Mouse (Mus musculus): ENCODE measurements around the gene Foxk2. TPM values are rescaled to one million over a fixed set of nuclear protein-coding genes. Genes with fewer than 3 reads are reported as not detected.

The Foxk2 gene
- total and polyA plus RNA-seq, 2 experiments from 2014 or later: 11.4 to 95.1 TPM

DNA sequence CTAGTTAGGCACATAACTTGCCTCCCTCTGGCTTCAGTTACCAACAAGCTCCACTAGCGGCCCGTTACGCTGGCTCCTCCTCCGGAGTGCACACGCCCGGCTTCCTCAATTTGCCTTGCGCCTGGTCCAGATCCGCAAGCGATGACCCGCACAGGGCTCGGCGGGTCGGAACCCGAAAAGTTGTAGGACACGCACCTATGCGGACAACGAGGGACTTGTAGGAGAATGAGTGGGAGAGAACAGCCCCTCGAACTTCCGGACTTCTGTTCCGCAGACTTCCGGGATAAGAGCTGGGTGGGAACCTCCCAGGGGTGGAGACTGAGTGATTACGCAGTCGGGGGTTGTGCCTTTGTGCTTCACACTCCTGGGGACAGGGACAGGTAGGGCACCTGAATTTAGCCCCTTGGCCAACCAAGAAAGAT is 30.8 kb upstream of the Foxk2 start, which contains the start of gene Cybc1:
Gene Cybc1 (minus strand): TSS at position 305 of the 422 bp plus-strand sequence.
- Histone ChIP-seq H3K27me3 (ENCODE audit: insufficient read depth, low read length) (no peaks in the 10 kb centered on the region), H3K27ac (peak within 1 kb of the TSS; percentile 46; the same call in 1 of the 2 replicates), H3K4me3 (ENCODE audit: low read length) (peak within 1 kb of the TSS; percentile 59), H3K4me1 (ENCODE audit: insufficient read depth, low read length) (peaks cover 8% of the 10 kb centered on the region), H3K9me3 (ENCODE audit: low read length) (no peaks in the 10 kb centered on the region), H3K36me3 (ENCODE audit: insufficient read depth, low read length) (peaks cover 4% of the 10 kb centered on the region; the same call in 1 of the 2 replicates), H3K9ac (replicated peaks; ENCODE audit: low read length) (peak within 1 kb of the TSS; percentile 55), H3K4me2 (ENCODE audit: low read depth, low read length) (peak within 1 kb of the TSS; percentile 86)
- peak; percentile 82 for DNase-seq (ENCODE audit: low spot score)
- TF ChIP-seq CTCF (IDR thresholded peaks at IDR 0.05; ENCODE audit: low read depth): no peak
- under 1% methylated on average over 23 of the region's 23 CpGs for WGBS
- peak; percentile 84 for ATAC-seq

DNA sequence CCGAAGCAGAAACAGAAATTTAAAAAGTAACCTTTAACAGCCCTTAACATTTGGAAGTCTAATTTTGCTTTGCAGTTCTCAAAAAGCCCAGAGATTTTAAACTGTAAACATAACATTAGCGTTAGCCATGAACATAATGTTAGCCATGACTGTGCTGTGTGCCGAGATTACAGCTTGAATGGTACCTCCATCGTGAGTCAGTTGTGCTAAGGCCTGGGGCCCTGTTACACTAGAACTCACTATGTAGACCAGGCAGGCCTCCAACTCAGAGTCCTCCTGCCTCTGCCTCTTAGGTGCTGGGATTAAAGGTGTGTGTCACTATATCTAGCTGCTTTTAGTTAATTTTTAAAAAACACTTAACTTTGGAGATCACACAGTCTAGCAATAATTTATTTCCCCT is 28.6 kb upstream of the Foxk2 start:
- Histone ChIP-seq H3K9ac (replicated peaks; ENCODE audit: low read length) (no peak overlapping the region), H3K27ac (no peak overlapping the region), H3K4me2 (ENCODE audit: low read depth, low read length) (no peak overlapping the region), H3K4me3 (ENCODE audit: low read length) (no peak overlapping the region), H3K9me3 (ENCODE audit: low read length) (no peaks in the 10 kb centered on the region), H3K36me3 (ENCODE audit: insufficient read depth, low read length) (0 out of 2 replicates have a peak, but pooled peaks cover 1% of the 10 kb centered on the region), H3K27me3 (ENCODE audit: insufficient read depth, low read length) (no peaks in the 10 kb centered on the region), H3K4me1 (ENCODE audit: insufficient read depth, low read length) (peaks cover 13% of the 10 kb centered on the region)
- no peak for DNase-seq (ENCODE audit: low spot score)
- TF ChIP-seq CTCF (IDR thresholded peaks at IDR 0.05; ENCODE audit: low read depth): no peak
- 87% methylated on average over 4 of the region's 4 CpGs for WGBS
- no peak for ATAC-seq

DNA sequence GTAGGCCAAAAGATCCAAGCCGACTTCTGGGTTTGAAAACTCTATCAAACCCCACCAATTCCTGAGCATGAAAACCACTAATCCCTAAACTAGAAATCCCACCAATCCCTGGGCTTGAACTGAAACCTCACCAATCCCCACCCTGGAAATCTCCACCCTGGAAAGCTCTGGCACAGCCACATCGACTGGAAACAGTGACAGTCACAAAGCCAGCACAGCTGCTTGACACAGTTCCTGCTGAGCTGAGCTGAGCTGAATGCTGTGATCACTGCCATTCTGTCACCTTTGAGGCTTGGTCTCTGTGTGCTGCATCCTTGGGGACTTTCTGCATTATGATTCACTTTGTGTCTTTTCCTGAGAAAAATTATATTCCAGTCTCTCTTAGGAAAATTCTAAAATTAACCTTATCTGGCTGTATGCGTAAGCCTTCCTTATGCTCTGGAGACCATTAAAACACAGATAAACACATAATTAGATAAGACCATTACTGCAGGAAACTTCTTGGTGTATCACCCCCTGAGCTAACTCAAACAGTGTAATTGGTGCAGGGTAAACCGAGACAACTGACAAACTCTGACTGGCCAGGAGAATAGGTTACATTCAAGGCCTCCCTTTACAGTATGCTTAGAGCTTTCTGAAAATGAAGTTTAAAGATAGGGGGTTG is 28.0 kb upstream of the Foxk2 start:
- 56% methylated on average over 4 of the region's 4 CpGs for WGBS

DNA sequence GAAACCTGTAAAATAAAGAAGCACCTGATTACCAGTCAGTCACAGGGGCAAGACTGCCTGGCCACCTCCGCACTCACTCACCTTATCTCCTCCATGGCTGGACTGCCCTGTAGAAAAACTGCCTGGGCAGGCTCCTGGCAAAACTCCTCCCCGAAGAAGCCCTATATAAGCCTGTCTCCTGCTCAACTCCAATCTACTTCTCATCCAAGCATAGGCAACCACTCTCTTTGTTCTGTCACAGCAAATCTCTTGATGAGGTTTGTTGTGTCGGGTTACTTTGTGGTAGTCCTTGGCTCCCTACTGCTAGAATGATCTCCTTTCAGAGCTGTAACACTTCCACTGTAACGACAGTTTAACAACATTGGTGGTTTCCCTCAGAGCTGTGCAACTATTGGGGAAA is 27.1 kb upstream of the Foxk2 start:
- no peak overlapping the region for H3K4me2 ChIP-seq (ENCODE audit: low read depth, low read length)
- no peaks in the 10 kb centered on the region for H3K36me3 ChIP-seq (ENCODE audit: insufficient read depth, low read length)
- 47% methylated on average over 4 of the region's 4 CpGs for WGBS
- no peak overlapping the region for H3K4me3 ChIP-seq (ENCODE audit: low read length)
- H3K9ac ChIP-seq (replicated peaks; ENCODE audit: low read length): no peak overlapping the region
- no peak for ATAC-seq
- peaks cover 15% of the 10 kb centered on the region for H3K4me1 ChIP-seq (ENCODE audit: insufficient read depth, low read length)
- TF ChIP-seq CTCF (IDR thresholded peaks at IDR 0.05; ENCODE audit: low read depth): no peak
- DNase-seq (ENCODE audit: low spot score): no peak
- H3K27me3 ChIP-seq (ENCODE audit: insufficient read depth, low read length): no peaks in the 10 kb centered on the region
- no peaks in the 10 kb centered on the region for H3K9me3 ChIP-seq (ENCODE audit: low read length)
- H3K27ac ChIP-seq: no peak overlapping the region

More for the DNA sequence above, 28.0 kb upstream of the Foxk2 start:
- Histone ChIP-seq H3K27ac (no peak overlapping the region), H3K36me3 (ENCODE audit: insufficient read depth, low read length) (no peaks in the 10 kb centered on the region), H3K4me1 (ENCODE audit: insufficient read depth, low read length) (peaks cover 16% of the 10 kb centered on the region), H3K4me3 (ENCODE audit: low read length) (no peak overlapping the region), H3K9me3 (ENCODE audit: low read length) (no peaks in the 10 kb centered on the region), H3K27me3 (ENCODE audit: insufficient read depth, low read length) (no peaks in the 10 kb centered on the region), H3K9ac (replicated peaks; ENCODE audit: low read length) (no peak overlapping the region), H3K4me2 (ENCODE audit: low read depth, low read length) (no peak overlapping the region)
- no peak for TF ChIP-seq CTCF (IDR thresholded peaks at IDR 0.05; ENCODE audit: low read depth)
- ATAC-seq: no peak
- no peak for DNase-seq (ENCODE audit: low spot score)

DNA sequence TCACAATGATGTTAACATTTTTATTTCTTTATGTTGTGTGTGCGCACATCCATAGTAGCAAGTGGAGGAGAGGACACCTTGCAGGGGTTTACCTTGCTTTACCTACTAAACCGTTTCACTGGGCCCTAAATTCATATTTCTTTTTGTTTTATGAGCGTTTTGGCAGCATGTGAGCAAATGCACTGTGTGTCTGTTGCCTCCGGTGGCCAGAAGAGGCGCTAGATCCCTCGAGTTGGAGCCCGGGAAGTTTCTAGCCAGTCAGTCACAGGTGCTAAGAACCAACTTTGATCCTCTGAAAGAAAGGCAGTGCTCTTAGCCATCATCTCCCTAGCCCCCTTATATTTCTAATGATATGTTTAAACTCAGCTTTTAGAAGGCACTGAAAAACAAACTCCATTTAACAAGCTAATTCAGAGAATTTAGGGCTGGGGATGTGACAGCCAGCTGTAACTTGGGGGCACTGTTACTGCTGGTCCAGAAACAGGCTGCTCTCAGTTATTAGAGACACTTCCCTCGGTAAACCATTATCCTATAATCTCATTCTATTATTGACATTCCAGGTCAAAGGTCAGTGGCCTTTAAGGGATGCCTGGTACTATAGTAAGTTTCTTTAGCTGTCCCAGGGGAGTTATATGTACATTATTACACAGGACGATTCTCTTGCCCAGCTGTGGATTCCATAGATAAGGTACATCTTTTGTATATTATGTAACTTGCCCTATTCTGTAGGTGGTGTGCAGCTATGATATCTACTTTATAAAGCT is 24.1 kb upstream of the Foxk2 start:
- no peak overlapping the region for H3K4me3 ChIP-seq (ENCODE audit: low read length)
- 25% methylated on average over 9 of the region's 9 CpGs for WGBS
- H3K4me1 ChIP-seq (ENCODE audit: insufficient read depth, low read length): peaks cover 16% of the 10 kb centered on the region; the same call in 1 of the 2 replicates
- no peaks in the 10 kb centered on the region for H3K9me3 ChIP-seq (ENCODE audit: low read length)
- H3K27ac ChIP-seq: peak overlapping the region; percentile 95
- ATAC-seq (no peak), DNase-seq (ENCODE audit: low spot score) (peak; percentile 46)
- peak overlapping the region; percentile 58; the same call in 1 of the 2 replicates for H3K4me2 ChIP-seq (ENCODE audit: low read depth, low read length)
- no peaks in the 10 kb centered on the region for H3K27me3 ChIP-seq (ENCODE audit: insufficient read depth, low read length)
- 0 out of 2 replicates have a peak, but pooled peaks cover 3% of the 10 kb centered on the region for H3K36me3 ChIP-seq (ENCODE audit: insufficient read depth, low read length)
- peak; percentile 64 for TF ChIP-seq CTCF (IDR thresholded peaks at IDR 0.05; ENCODE audit: low read depth)
- no peak overlapping the region for H3K9ac ChIP-seq (replicated peaks; ENCODE audit: low read length)

DNA sequence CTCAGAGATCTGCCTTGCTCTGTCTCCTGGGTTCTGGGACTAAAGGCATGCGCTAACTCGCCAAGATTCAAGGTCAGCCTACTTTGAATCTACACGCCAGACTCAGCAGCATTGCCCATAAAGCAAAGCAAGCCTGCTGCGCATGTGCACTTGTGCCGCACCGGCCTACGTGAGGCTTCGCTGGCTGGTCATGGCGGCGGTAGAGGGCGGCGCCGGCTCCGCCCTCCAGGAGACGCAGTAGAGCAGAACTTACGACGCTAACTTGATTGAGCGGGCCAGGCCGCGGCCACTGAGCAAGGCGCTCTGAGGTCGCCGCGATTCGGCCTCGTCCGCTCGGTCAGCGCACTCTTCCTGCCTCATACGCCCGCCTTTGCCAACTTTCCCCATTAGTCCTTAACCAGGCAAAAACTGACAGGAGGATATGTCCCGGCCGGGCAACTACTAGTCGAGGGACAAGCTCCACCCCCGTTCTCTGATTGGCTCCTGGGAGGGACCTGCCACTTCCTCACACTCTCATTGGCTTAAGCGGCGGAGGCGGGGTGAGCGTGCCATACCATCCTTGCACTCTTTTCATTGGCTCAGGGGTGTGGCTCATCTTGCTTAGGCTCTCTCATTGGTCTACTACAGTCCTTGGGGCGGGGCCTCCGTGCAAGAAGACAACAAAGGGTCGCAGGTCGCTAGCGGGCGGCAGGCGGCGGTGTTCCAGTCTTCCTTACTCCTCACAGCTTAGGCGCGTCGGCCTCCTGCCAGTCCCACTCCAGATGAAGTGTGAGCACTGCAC is 23.0 kb upstream of the Foxk2 start, which contains the start of gene Narf:
Gene Narf (plus strand): TSS at position 690 of the 781 bp plus-strand sequence.
- Histone ChIP-seq H3K27me3 (ENCODE audit: insufficient read depth, low read length) (no peaks in the 10 kb centered on the region), H3K36me3 (ENCODE audit: insufficient read depth, low read length) (0 out of 2 replicates have a peak, but pooled peaks cover 3% of the 10 kb centered on the region), H3K4me3 (ENCODE audit: low read length) (peak within 1 kb of the TSS; percentile 80), H3K9me3 (ENCODE audit: low read length) (no peaks in the 10 kb centered on the region), H3K27ac (peak within 1 kb of the TSS; percentile 95), H3K4me2 (ENCODE audit: low read depth, low read length) (peak within 1 kb of the TSS; percentile 71), H3K9ac (replicated peaks; ENCODE audit: low read length) (peak within 1 kb of the TSS; percentile 81), H3K4me1 (ENCODE audit: insufficient read depth, low read length) (peaks cover 16% of the 10 kb centered on the region; the same call in 1 of the 2 replicates)
- under 1% methylated on average over 50 of the region's 50 CpGs for WGBS
- peak; percentile 99 for ATAC-seq
- peak; percentile 99 for DNase-seq (ENCODE audit: low spot score)
- TF ChIP-seq CTCF (IDR thresholded peaks at IDR 0.05; ENCODE audit: low read depth): peak; percentile 83

All from hindbrain, postnatal 0 days (tissue).